ENCODE assay signal across 8 mouse cellular contexts in the genomic region with DNA sequence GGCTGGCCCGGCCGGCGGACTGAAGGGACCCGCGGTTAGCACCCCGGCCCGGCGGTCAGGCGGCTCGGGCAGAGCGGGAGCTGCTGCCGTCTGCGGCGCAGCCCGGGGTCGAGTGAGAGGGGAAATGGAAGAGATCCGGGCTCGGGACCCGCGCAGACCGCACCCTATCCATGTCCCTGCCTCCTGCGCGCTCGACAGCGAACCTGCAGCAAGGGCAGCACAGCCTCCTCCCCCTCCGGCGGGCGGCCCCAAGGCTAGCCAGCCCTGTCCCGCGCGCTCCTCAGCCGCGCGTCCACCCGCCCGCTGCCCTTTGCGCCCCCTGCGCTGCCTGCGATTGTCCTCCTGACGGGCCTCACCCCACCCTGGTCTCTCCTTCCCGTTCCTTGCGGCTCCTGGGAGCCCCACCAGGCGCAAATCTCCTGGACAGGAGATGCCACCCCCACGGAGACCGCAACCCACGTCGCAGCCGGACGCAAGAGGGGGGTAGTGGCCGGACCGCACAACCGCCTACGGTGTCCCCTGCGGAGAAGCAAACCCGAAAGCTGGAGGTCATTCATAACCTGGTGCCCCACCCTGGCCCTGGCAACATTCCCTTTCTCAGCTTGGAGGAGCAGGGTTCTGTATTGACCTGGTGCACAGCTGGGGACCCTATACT. TPM values are rescaled to one million over a fixed set of nuclear protein-coding genes. Genes with fewer than 3 reads are reported as not detected.
DNase-seq lines count a peak whose midpoint lies in the region; ATAC-seq and TF ChIP-seq lines count a peak whose summit lies in the region.

Ihh (minus strand) TSS at position 117 of the 655 bp plus-strand sequence.

- peak; percentile 22; the same call in 1 of the 2 replicates for TF ChIP-seq CTCF in intestine, postnatal 0 days (IDR thresholded peaks at IDR 0.05; ENCODE audit: low read depth)

- no peaks in the 10 kb centered on the region for H3K36me3 ChIP-seq in embryonic facial prominence, embryonic 12.5 days
- peaks cover 5% of the 10 kb centered on the region; the same call in 1 of the 2 replicates for H3K36me3 ChIP-seq in intestine, postnatal 0 days (ENCODE audit: control insufficient read depth, insufficient read depth)
- H3K36me3 ChIP-seq in liver, embryonic 15.5 days (replicated peaks): no peaks in the 10 kb centered on the region

- under 1% methylated on average over 43 of the region's 55 CpGs for WGBS in embryonic facial prominence, embryonic 12.5 days
- WGBS in intestine, postnatal 0 days: under 1% methylated on average over 54 of the region's 55 CpGs
- WGBS in liver, embryonic 15.5 days (ENCODE audit: insufficient replicate concordance): 2% methylated on average over 55 of the region's 55 CpGs

- intact Hi-C loops in left cerebral cortex, postnatal 4 days (cut with DNase I): loop anchor here (5.0 kb wide), 1 partner anchor 66 kb away; no protein-coding TSS in a partner anchor

- peak within 1 kb of the TSS; percentile 63 for H3K4me2 ChIP-seq in embryonic facial prominence, embryonic 12.5 days (replicated peaks)
- H3K4me2 ChIP-seq in intestine, postnatal 0 days (replicated peaks; ENCODE audit: low read depth): peak within 1 kb of the TSS; percentile 78
- H3K4me2 ChIP-seq in liver, embryonic 15.5 days: peak within 1 kb of the TSS; percentile 48

- H3K4me3 ChIP-seq in embryonic facial prominence, embryonic 12.5 days: peak within 1 kb of the TSS; percentile 37
- peak within 1 kb of the TSS; percentile 70 for H3K4me3 ChIP-seq in intestine, postnatal 0 days (ENCODE audit: low read depth, low read length)
- peak within 1 kb of the TSS; percentile 53 for H3K4me3 ChIP-seq in liver, embryonic 15.5 days (replicated peaks)

- DNase-seq in adrenal gland, postnatal 14 days: peak; percentile 15
- no peak for DNase-seq in adrenal gland, postnatal 4 days (ENCODE audit: low spot score in 2 of 2)
- DNase-seq in natural killer cell, adult 2 months (ENCODE audit: low spot score in 2 of 2): no peak
- DNase-seq in left cerebral cortex, postnatal 4 days: no peak
- DNase-seq in frontal cortex, postnatal 10 days (ENCODE audit: low spot score in 2 of 2): no peak

- H3K9me3 ChIP-seq in embryonic facial prominence, embryonic 12.5 days: no peaks in the 10 kb centered on the region
- H3K9me3 ChIP-seq in intestine, postnatal 0 days (ENCODE audit: control insufficient read depth): no peaks in the 10 kb centered on the region
- no peaks in the 10 kb centered on the region for H3K9me3 ChIP-seq in liver, embryonic 15.5 days (replicated peaks)

- peaks cover 92% of the 10 kb centered on the region for H3K27me3 ChIP-seq in embryonic facial prominence, embryonic 12.5 days
- H3K27me3 ChIP-seq in intestine, postnatal 0 days (replicated peaks; ENCODE audit: control insufficient read depth, insufficient read depth, low read length): peaks cover 38% of the 10 kb centered on the region
- peaks cover 91% of the 10 kb centered on the region for H3K27me3 ChIP-seq in liver, embryonic 15.5 days

- ATAC-seq in embryonic facial prominence, embryonic 12.5 days (ENCODE audit: insufficient number of reproducible peaks, insufficient read depth, low FRiP score, low TSS enrichment): no peak
- peak; percentile 84 for ATAC-seq in intestine, postnatal 0 days
- ATAC-seq in liver, embryonic 15.5 days (ENCODE audit: insufficient read depth): peak; percentile 79

- H3K4me1 ChIP-seq in embryonic facial prominence, embryonic 12.5 days: peaks cover 19% of the 10 kb centered on the region
- H3K4me1 ChIP-seq in intestine, postnatal 0 days (replicated peaks; ENCODE audit: control insufficient read depth, insufficient read depth, low read length): peaks cover 3% of the 10 kb centered on the region; the same call in 1 of the 2 replicates
- peaks cover 8% of the 10 kb centered on the region for H3K4me1 ChIP-seq in liver, embryonic 15.5 days (replicated peaks)

- H3K9ac ChIP-seq in embryonic facial prominence, embryonic 12.5 days: peak within 1 kb of the TSS; percentile 27; the same call in 1 of the 2 replicates
- peak within 1 kb of the TSS; percentile 84 for H3K9ac ChIP-seq in intestine, postnatal 0 days (ENCODE audit: low read depth, low read length)
- H3K9ac ChIP-seq in liver, embryonic 15.5 days: peak within 1 kb of the TSS; percentile 37

- H3K27ac ChIP-seq in embryonic facial prominence, embryonic 12.5 days: no peak within 1 kb of the TSS
- H3K27ac ChIP-seq in intestine, postnatal 0 days (ENCODE audit: low read depth, low read length): peak within 1 kb of the TSS; percentile 95
- peak within 1 kb of the TSS; percentile 29; the same call in 1 of the 2 replicates for H3K27ac ChIP-seq in liver, embryonic 15.5 days (replicated peaks)

RNA-seq across cellular contexts. Expression of gene Ihh, which starts in this region (rescaled TPM):
- 0.22 TPM in 1 of 2 replicates, not detected in the other for total RNA-seq in adrenal gland, postnatal 14 days (2021)
- total RNA-seq in adrenal gland, postnatal 4 days (2021): under 1 TPM; 0.45 to 0.70 TPM
- 0.18 and 0.60 TPM in 2 replicates for polyA plus RNA-seq in embryonic facial prominence, embryonic 12.5 days (2016; fragmentation: Nextera tagmentation; extraction: Ambion mirVana)
- 24.9 and 25.3 TPM in 2 replicates for polyA plus RNA-seq in intestine, postnatal 0 days (2015; fragmentation: Nextera tagmentation; extraction: Ambion mirVana)
- 2.4 and 3.1 TPM in 2 replicates for polyA plus RNA-seq in liver, embryonic 15.5 days (2015; fragmentation: Nextera tagmentation; extraction: Ambion mirVana)
- total RNA-seq in left cerebral cortex, postnatal 4 days (2021): under 1 TPM; 0.28 to 0.40 TPM

Comparison
In these comparisons a context has a peak if more than half of its experiments do, and no peak if none do; other contexts are left out.
1. Peak in DNase-seq in adrenal gland, postnatal 14 days; RNA of the gene not detected or under 1 TPM.
2. H3K9ac ChIP-seq: peak in every context shown above with its lines; median percentile 84 in intestine, postnatal 0 days; 37 in liver, embryonic 15.5 days; 27 in embryonic facial prominence, embryonic 12.5 days.